Mouse (Mus musculus): Measurements from ENCODE around the gene Tns3. TPM values are rescaled to one million over a fixed set of nuclear protein-coding genes. Genes with fewer than 3 reads are reported as not detected.

Gene Tns3
- polyA plus RNA-seq, 1 experiment from 2014 or later = 6.7 TPM

GRCm38 (mm10) chr11:8639007-8639718 lies 25.2 kb downstream of the Tns3 start:
- Histone ChIP-seq H3K4me3 (no peak overlapping the region), H3K36me3 (no peaks in the 10 kb centered on the region), H3K9me3 (replicated peaks) (no peaks in the 10 kb centered on the region), H3K27me3 (replicated peaks) (no peaks in the 10 kb centered on the region), H3K27ac (no peak overlapping the region), H3K4me2 (no peak overlapping the region), H3K4me1 (peaks cover 56% of the 10 kb centered on the region), H3K9ac (no peak overlapping the region)
- no peak for ATAC-seq
- WGBS (ENCODE audit: insufficient replicate concordance) = 50% methylated on average over 6 of the region's 6 CpGs

- ATAC-seq = peak; percentile 54
- H3K27ac ChIP-seq = no peak overlapping the region
- peaks cover 59% of the 10 kb centered on the region for H3K4me1 ChIP-seq
- no peaks in the 10 kb centered on the region for H3K27me3 ChIP-seq (replicated peaks)
- H3K4me2 ChIP-seq = 0 out of 2 replicates have a peak overlapping the region, but pooled peaks have one; percentile 19
- no peak overlapping the region for H3K9ac ChIP-seq
- H3K4me3 ChIP-seq = no peak overlapping the region
- no peaks in the 10 kb centered on the region for H3K36me3 ChIP-seq
- H3K9me3 ChIP-seq (replicated peaks) = no peaks in the 10 kb centered on the region
- 29% methylated on average over 10 of the region's 10 CpGs for WGBS (ENCODE audit: insufficient replicate concordance)
Observed at GRCm38 (mm10) chr11:8637469-8638447, 26.6 kb downstream of the Tns3 start.

- Histone ChIP-seq H3K9ac (no peak overlapping the region), H3K27ac (no peak overlapping the region), H3K4me2 (no peak overlapping the region), H3K9me3 (replicated peaks) (no peaks in the 10 kb centered on the region), H3K27me3 (replicated peaks) (no peaks in the 10 kb centered on the region), H3K36me3 (no peaks in the 10 kb centered on the region), H3K4me1 (peaks cover 59% of the 10 kb centered on the region), H3K4me3 (no peak overlapping the region)
- ATAC-seq = no peak
- 67% methylated on average over 1 of the region's 1 CpGs for WGBS (ENCODE audit: insufficient replicate concordance)
Observed at GRCm38 (mm10) chr11:8636680-8637079, 27.7 kb downstream of the Tns3 start.

GRCm38 (mm10) chr11:8635778-8636177 lies 28.6 kb downstream of the Tns3 start:
- Histone ChIP-seq H3K9ac (no peak overlapping the region), H3K4me3 (no peak overlapping the region), H3K9me3 (replicated peaks) (no peaks in the 10 kb centered on the region), H3K4me2 (no peak overlapping the region), H3K27me3 (replicated peaks) (no peaks in the 10 kb centered on the region), H3K27ac (no peak overlapping the region), H3K4me1 (peaks cover 59% of the 10 kb centered on the region), H3K36me3 (no peaks in the 10 kb centered on the region)
- 45% methylated on average over 3 of the region's 3 CpGs for WGBS (ENCODE audit: insufficient replicate concordance)
- ATAC-seq = peak; percentile 20; the same call in 1 of the 2 replicates

- Histone ChIP-seq H3K27ac (no peak overlapping the region; the same call in 1 of the 2 replicates), H3K4me2 (0 out of 2 replicates have a peak overlapping the region, but pooled peaks have one; percentile 14), H3K9me3 (replicated peaks) (no peaks in the 10 kb centered on the region), H3K4me3 (no peak overlapping the region), H3K4me1 (peaks cover 58% of the 10 kb centered on the region), H3K36me3 (no peaks in the 10 kb centered on the region), H3K27me3 (replicated peaks) (no peaks in the 10 kb centered on the region), H3K9ac (no peak overlapping the region)
- ATAC-seq = no peak
- WGBS (ENCODE audit: insufficient replicate concordance) = 40% methylated on average over 7 of the region's 7 CpGs
Observed at GRCm38 (mm10) chr11:8634728-8635410, 29.5 kb downstream of the Tns3 start.

GRCm38 (mm10) chr11:8632163-8632562 lies 32.2 kb downstream of the Tns3 start:
- 86% methylated on average over 5 of the region's 5 CpGs for WGBS (ENCODE audit: insufficient replicate concordance)
- Histone ChIP-seq H3K27me3 (replicated peaks) (0 out of 2 replicates have a peak, but pooled peaks cover 1% of the 10 kb centered on the region), H3K4me2 (no peak overlapping the region), H3K9me3 (replicated peaks) (no peaks in the 10 kb centered on the region), H3K9ac (no peak overlapping the region), H3K4me1 (peaks cover 44% of the 10 kb centered on the region), H3K36me3 (no peaks in the 10 kb centered on the region), H3K27ac (no peak overlapping the region), H3K4me3 (no peak overlapping the region)
- no peak for ATAC-seq

- Histone ChIP-seq H3K4me3 (no peak overlapping the region), H3K27me3 (replicated peaks) (peaks cover 20% of the 10 kb centered on the region), H3K27ac (no peak overlapping the region), H3K4me2 (no peak overlapping the region), H3K9me3 (replicated peaks) (no peaks in the 10 kb centered on the region), H3K36me3 (no peaks in the 10 kb centered on the region), H3K9ac (no peak overlapping the region), H3K4me1 (peaks cover 24% of the 10 kb centered on the region)
- no peak for ATAC-seq
- WGBS (ENCODE audit: insufficient replicate concordance) = 45% methylated on average over 8 of the region's 8 CpGs
Observed at GRCm38 (mm10) chr11:8629862-8630390, 34.4 kb downstream of the Tns3 start.

GRCm38 (mm10) chr11:8629326-8629725 lies 35.0 kb downstream of the Tns3 start:
- ATAC-seq = no peak
- Histone ChIP-seq H3K27me3 (replicated peaks) (peaks cover 26% of the 10 kb centered on the region), H3K9ac (no peak overlapping the region), H3K9me3 (replicated peaks) (no peaks in the 10 kb centered on the region), H3K4me1 (peaks cover 22% of the 10 kb centered on the region), H3K4me3 (no peak overlapping the region), H3K36me3 (no peaks in the 10 kb centered on the region), H3K27ac (no peak overlapping the region), H3K4me2 (peak overlapping the region; percentile 49; the same call in 1 of the 2 replicates)
- WGBS (ENCODE audit: insufficient replicate concordance) = 61% methylated on average over 5 of the region's 5 CpGs

GRCm38 (mm10) chr11:8628846-8629253 lies 35.5 kb downstream of the Tns3 start:
- H3K9me3 ChIP-seq (replicated peaks) = no peaks in the 10 kb centered on the region
- H3K4me1 ChIP-seq = peaks cover 21% of the 10 kb centered on the region
- WGBS (ENCODE audit: insufficient replicate concordance) = 41% methylated on average over 10 of the region's 10 CpGs
- no peaks in the 10 kb centered on the region for H3K36me3 ChIP-seq
- H3K4me2 ChIP-seq = peak overlapping the region; percentile 49
- no peak overlapping the region for H3K27ac ChIP-seq
- H3K27me3 ChIP-seq (replicated peaks) = peaks cover 31% of the 10 kb centered on the region
- H3K4me3 ChIP-seq = no peak overlapping the region
- no peak for ATAC-seq
- H3K9ac ChIP-seq = no peak overlapping the region

GRCm38 (mm10) chr11:8627156-8627555 lies 37.2 kb downstream of the Tns3 start:
- 68% methylated on average over 6 of the region's 6 CpGs for WGBS (ENCODE audit: insufficient replicate concordance)
- Histone ChIP-seq H3K4me2 (no peak overlapping the region), H3K9ac (no peak overlapping the region), H3K27me3 (replicated peaks) (peaks cover 47% of the 10 kb centered on the region), H3K4me1 (peaks cover 21% of the 10 kb centered on the region), H3K36me3 (no peaks in the 10 kb centered on the region), H3K4me3 (no peak overlapping the region), H3K27ac (no peak overlapping the region), H3K9me3 (replicated peaks) (no peaks in the 10 kb centered on the region)
- no peak for ATAC-seq

GRCm38 (mm10) chr11:8626715-8627114 lies 37.6 kb downstream of the Tns3 start:
- H3K4me1 ChIP-seq = peaks cover 21% of the 10 kb centered on the region
- no peak for ATAC-seq
- peaks cover 47% of the 10 kb centered on the region for H3K27me3 ChIP-seq (replicated peaks)
- H3K4me2 ChIP-seq = no peak overlapping the region
- no peak overlapping the region for H3K4me3 ChIP-seq
- no peaks in the 10 kb centered on the region for H3K9me3 ChIP-seq (replicated peaks)
- H3K36me3 ChIP-seq = no peaks in the 10 kb centered on the region
- no peak overlapping the region for H3K27ac ChIP-seq
- whole genome bisulfite sequencing (ENCODE audit: insufficient replicate concordance) = 76% methylated on average over 6 of the region's 6 CpGs
- H3K9ac ChIP-seq = no peak overlapping the region
